Mouse (Mus musculus): ENCODE measurements around the gene Gm9736.
"Not testable (repeated sequence)": the region's sequence is repeated elsewhere in the genome, so short reads cannot be mapped to it uniquely, and the experiment has no call there.

GRCm38 (mm10) chr10:77771225-77771624 lies 20.1 kb upstream of the Gm9736 start, which contains the start of gene Gm3238:
- TF ChIP-seq CTCF (IDR thresholded peaks at IDR 0.05; ENCODE audit: extremely low read depth, insufficient read length, insufficient replicate concordance, low read depth, low read length); POLR2A (IDR thresholded peaks at IDR 0.05; ENCODE audit: low read depth, low read length): not testable (repeated sequence)
